ENCODE assay signal across 11 mouse cellular contexts in genomic region chr11:116985504-116986385, GRCm38 (mm10).
A peak's percentile ranks its signal among the peaks of the same experiment; 100 is the strongest.
DNase-seq lines count a peak whose midpoint lies in the region; ATAC-seq lines count a peak whose summit lies in the region.
"Had no signal": no experiment of that assay in that cellular context is flagged by ENCODE, and none has a peak within 500 bp of the region (broad histone marks: within the 10 kb centered on the region; RNA-seq: fewer than 3 reads in every experiment).

No protein-coding gene starts in this region.

- ATAC-seq in hindbrain, embryonic 12.5 days (ENCODE audit: low FRiP score), result no peak
- no peak for ATAC-seq in hindbrain, embryonic 16.5 days
- ATAC-seq in granulocyte monocyte progenitor cell, adult 5-6 weeks (replicated peaks; ENCODE audit: poor library complexity, severe bottlenecking), result peak; percentile 97
- ATAC-seq in frontal cortex, adult (ENCODE audit: low TSS enrichment), result no peak
- ATAC-seq: intestine, embryonic 16.5 days had no signal

- H3K4me3 ChIP-seq in hindbrain, embryonic 12.5 days, result no peak overlapping the region
- H3K4me3 ChIP-seq in hindbrain, embryonic 16.5 days (ENCODE audit: low read length), result no peak overlapping the region
- H3K4me3 ChIP-seq: embryonic facial prominence, embryonic 15.5 days had no signal

- H3K36me3 ChIP-seq in hindbrain, embryonic 12.5 days, result peaks cover 41% of the 10 kb centered on the region
- H3K36me3 ChIP-seq in hindbrain, embryonic 16.5 days (ENCODE audit: control insufficient read depth, insufficient read depth, low read length), result peaks cover 9% of the 10 kb centered on the region
- H3K36me3 ChIP-seq: embryonic facial prominence, embryonic 15.5 days had no signal

- no peaks in the 10 kb centered on the region for H3K27me3 ChIP-seq in hindbrain, embryonic 12.5 days
- H3K27me3 ChIP-seq in hindbrain, embryonic 16.5 days (replicated peaks; ENCODE audit: control insufficient read depth, insufficient read depth, low read length), result no peaks in the 10 kb centered on the region
- H3K27me3 ChIP-seq: embryonic facial prominence, embryonic 15.5 days had no signal

- peaks cover 15% of the 10 kb centered on the region; the same call in 1 of the 2 replicates for H3K4me1 ChIP-seq in hindbrain, embryonic 12.5 days
- peaks cover 5% of the 10 kb centered on the region for H3K4me1 ChIP-seq in hindbrain, embryonic 16.5 days (ENCODE audit: control insufficient read depth, insufficient read depth, low read depth, low read length)

- no peak overlapping the region for H3K4me2 ChIP-seq in hindbrain, embryonic 12.5 days (replicated peaks)
- H3K4me2 ChIP-seq in hindbrain, embryonic 16.5 days (ENCODE audit: low read length), result no peak overlapping the region
- H3K4me2 ChIP-seq: embryonic facial prominence, embryonic 15.5 days had no signal

- H3K27ac ChIP-seq in hindbrain, embryonic 12.5 days, result 0 out of 2 replicates have a peak overlapping the region, but pooled peaks have one; percentile 7
- H3K27ac ChIP-seq in hindbrain, embryonic 16.5 days (ENCODE audit: low read depth, low read length), result no peak overlapping the region
- H3K27ac ChIP-seq: embryonic facial prominence, embryonic 15.5 days; macrophage had no signal

- H3K9ac ChIP-seq in hindbrain, embryonic 12.5 days, result no peak overlapping the region; the same call in 1 of the 2 replicates
- no peak overlapping the region for H3K9ac ChIP-seq in hindbrain, embryonic 16.5 days (ENCODE audit: low read depth, low read length)
- H3K9ac ChIP-seq: embryonic facial prominence, embryonic 15.5 days had no signal

- H3K9me3 ChIP-seq in hindbrain, embryonic 12.5 days (replicated peaks), result no peaks in the 10 kb centered on the region
- H3K9me3 ChIP-seq in hindbrain, embryonic 16.5 days (ENCODE audit: control insufficient read depth, low read length), result no peaks in the 10 kb centered on the region
- H3K9me3 ChIP-seq: embryonic facial prominence, embryonic 15.5 days had no signal

- WGBS in hindbrain, embryonic 12.5 days, result 83% methylated on average over 15 of the region's 15 CpGs
- 75% methylated on average over 15 of the region's 15 CpGs for WGBS in hindbrain, embryonic 16.5 days

- DNase-seq in adrenal gland, postnatal 14 days, result peak; percentile 66
- DNase-seq in adrenal gland, postnatal 4 days (ENCODE audit: low spot score in 2 of 2), result no peak
- peak; percentile 29 for DNase-seq in lung, postnatal 36 days
- DNase-seq in thymus, postnatal 10 days (ENCODE audit: low spot score in 2 of 2), result no peak

Comparison
In these comparisons a context has a peak if more than half of its experiments do, and no peak if none do; other contexts are left out.
1. DNase-seq: peak in adrenal gland, postnatal 14 days (single experiment) and lung, postnatal 36 days (single experiment); none in adrenal gland, postnatal 4 days (0 of 2) and thymus, postnatal 10 days (0 of 2).